Mouse (Mus musculus) WW6 (cell line): Measurements from ENCODE around the gene Klk10.

Experiments
- DNase-seq: peaks from one replicate; pipeline ENCODE4 v3.0.0-alpha.2; 2013; ENCODE audit warnings: low read depth, low spot score

Gene Klk10

GRCm38 (mm10) chr7:43796355-43796754 is 15.5 kb downstream of the Klk10 start:
- no peak for DNase-seq

- no peak for DNase-seq
These were observed 16.5 kb downstream of the Klk10 start, which contains the start of gene Klk8 for GRCm38 (mm10) chr7:43797333-43797769. Gene Klk8, plus strand, starts transcription at chr7:43797577.

DNA sequence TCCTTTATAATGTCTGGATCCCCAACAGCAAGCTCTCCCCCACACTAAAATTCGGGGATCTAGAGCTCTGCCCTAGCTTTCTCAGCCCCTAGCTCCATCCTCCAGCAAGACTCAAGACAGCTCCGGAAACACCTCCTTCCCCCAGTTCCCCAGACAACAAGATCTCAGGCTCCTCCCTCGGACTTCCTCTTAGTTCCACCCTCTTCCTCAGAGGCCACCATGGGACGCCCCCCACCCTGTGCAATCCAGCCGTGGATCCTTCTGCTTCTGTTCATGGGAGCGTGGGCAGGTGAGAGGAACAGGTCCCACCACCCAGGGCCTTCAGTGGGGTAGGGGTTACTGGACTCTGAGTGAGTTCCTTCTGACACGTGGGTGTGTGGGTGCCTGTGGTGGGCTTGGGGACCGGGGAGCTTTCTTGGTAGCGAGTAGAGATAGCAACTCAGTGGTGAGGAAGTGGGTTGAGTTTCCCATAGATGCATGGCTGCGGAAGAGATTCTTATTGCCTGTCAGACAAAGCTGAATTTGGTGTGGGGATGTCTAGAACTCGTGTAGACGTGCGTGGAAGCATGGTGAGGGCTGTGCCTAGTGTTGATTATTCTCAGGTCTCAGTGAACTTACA is 17.1 kb downstream of the Klk10 start:
- no peak for DNase-seq

DNA sequence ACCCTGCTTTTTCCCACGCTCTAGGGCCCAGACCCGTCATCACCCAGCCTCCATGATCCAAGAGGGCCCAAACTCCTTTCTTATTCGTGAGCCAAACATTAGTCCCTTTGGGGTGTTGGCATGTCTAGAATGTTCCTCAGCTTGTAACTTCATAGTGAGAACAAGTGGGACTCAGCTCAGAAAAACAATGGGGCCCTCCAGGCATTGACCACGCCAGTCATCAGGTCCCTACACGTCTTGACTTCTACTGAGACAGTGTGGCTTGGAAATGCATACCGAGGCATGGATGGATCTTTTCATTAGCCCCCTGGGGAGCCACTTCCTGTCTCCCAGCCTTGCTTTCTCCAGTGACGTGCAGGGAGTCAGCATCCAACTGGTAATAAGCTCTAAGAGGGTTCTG is 19.0 kb downstream of the Klk10 start:
- DNase-seq = no peak

DNA sequence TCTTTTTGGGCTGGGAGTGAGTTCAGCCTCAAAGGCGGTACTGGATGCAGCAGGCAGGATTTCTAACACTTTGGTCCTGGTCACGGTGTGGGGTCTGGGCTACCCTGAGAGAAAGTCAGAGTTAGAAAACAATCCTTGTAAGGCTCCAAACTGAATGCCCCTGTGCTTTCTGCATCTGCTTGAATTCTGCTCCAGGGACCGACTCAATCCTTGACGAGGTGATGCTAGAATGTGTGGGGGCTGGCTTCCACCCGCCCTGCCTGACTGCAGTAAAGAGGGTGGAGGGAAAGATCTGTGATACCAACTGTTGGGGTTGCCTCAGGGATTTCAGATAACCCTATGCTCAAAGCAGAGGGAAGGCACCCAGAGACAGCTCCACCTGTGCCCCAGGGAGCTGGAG is 30.2 kb downstream of the Klk10 start, which contains the start of gene Klk7:
TSS of gene Klk7 (plus strand) at position 301 of the 400 bp plus-strand sequence.
- no peak for DNase-seq

- DNase-seq = no peak
These were observed 34.4 kb downstream of the Klk10 start for GRCm38 (mm10) chr7:43815211-43815610.

DNA sequence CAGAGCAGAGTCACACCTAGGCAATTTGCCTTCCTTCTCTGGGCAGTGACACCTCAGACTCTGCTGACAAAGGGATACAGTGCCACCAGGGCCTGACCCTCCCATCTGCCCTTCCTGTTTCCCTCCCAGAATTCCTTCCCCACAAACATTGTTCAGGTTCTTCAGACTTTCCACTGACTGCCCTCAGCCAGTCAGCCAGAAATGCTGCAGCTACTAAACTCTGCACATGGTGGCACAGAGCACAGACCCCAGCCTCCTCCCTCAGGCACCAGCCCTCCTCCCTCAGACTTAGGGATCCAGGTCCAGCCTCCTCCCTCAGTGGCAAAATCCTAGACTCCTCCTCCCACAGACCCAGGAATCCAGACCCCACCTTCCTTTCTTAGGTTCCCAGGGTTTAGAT is 35.9 kb downstream of the Klk10 start:
- DNase-seq = no peak

DNA sequence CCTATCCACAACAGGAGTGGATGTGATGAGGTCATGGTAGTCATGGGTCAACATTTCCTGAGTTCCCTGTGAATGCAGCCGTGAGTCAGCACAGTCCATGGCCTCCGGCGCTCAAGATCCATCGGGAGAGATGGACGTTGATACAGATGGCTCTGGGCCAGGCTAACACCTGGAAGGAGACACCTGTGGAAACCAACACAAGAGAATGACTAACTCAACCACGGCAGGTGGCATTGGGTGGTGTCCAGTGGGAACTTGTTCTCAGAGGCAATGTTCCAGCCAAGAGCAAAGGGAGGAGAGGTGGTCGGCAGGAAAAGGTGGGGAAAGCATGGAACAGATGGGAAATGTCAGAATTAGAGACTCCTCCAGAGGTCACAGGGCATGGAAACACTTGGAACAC is 40.7 kb downstream of the Klk10 start:
- no peak for DNase-seq

- no peak for DNase-seq
These were observed 43.4 kb downstream of the Klk10 start, which contains the start of gene Klk6 for GRCm38 (mm10) chr7:43824199-43824598. Gene Klk6, plus strand, starts transcription at chr7:43824499.

- DNase-seq = no peak
These were observed 45.2 kb downstream of the Klk10 start for GRCm38 (mm10) chr7:43826056-43826455.

DNA sequence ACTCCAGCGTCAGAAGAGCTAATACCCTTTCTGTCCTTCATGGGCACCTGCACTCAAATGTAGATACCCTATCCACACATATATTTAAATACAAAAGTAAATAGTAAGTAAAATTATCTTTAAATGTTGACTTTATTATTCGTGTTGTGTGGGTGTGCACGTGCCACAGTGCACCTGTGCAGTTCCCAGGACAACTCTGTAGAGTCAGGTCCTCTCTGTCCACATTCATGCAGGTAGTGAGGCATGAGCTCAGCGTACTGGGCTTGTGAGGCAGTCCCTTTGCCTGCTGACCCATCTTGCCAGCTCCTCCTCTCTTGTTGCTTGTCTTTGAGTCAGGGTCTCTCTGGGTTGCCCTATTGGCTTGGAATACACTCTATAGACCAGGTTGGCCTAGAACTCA is 46.9 kb downstream of the Klk10 start:
- DNase-seq = no peak

DNA sequence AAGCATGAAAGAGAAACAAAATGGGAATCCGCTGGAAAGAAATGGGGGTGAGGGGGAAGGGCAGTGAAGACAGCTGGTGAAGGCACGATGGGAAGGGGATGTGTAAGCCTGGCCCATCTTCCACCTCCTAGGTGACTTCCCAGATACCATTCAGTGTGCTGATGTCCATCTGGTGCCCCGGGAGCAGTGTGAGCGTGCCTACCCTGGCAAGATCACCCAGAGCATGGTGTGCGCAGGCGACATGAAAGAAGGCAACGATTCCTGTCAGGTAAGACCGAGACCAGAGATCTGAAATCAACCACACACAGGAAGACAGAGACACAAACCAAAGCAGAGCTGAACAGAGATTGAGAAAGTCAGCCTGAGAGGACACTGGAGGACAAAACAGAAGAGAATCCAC is 48.2 kb downstream of the Klk10 start:
- no peak for DNase-seq
